Mouse (Mus musculus) CH12.LX (cell line): ENCODE results near the gene Serpinf2. TPM values are rescaled to one million over a fixed set of nuclear protein-coding genes. Genes with fewer than 3 reads are reported as not detected.

Experiments used
- DNase-seq: peaks from one replicate; pipeline ENCODE4 v3.0.0-alpha.2; 2013; ENCODE audit errors: extremely low read depth
- H3K27ac ChIP-seq: 2 replicates; pipeline ENCODE4 v1.5.1; 2012; ENCODE audit warnings: low read depth, mild to moderate bottlenecking, control low read depth, moderate library complexity; ENCODE audit not compliant: insufficient read depth
- H3K27me3 ChIP-seq: replicated peaks from 2 replicates; pipeline ENCODE3; 2012; ENCODE audit warnings: inconsistent platforms
- H3K36me3 ChIP-seq, 2 experiments: replicated peaks in 1 of 2; 2 replicates each; pipeline versions ENCODE3 to v1.6.1; 2012; ENCODE audit warnings: inconsistent platforms in 1 of 2, low read length in 1 of 2, mild to moderate bottlenecking in 1 of 2, mixed read lengths in 1 of 2, moderate library complexity in 1 of 2; ENCODE audit not compliant: control insufficient read depth in 1 of 2, insufficient read depth in 1 of 2
- H3K4me1 ChIP-seq, 2 experiments: 2 replicates each; pipeline ENCODE4 v1.6.1; 2012; ENCODE audit warnings: inconsistent platforms in 1 of 2, moderate library complexity in 1 of 2; ENCODE audit not compliant: insufficient read depth in 2 of 2, control insufficient read depth in 1 of 2
- H3K4me2 ChIP-seq: 2 replicates; pipeline ENCODE4 v1.6.1; 2012; ENCODE audit warnings: low read depth, mild to moderate bottlenecking, control low read depth; ENCODE audit not compliant: poor library complexity, insufficient read depth, severe bottlenecking
- H3K4me3 ChIP-seq, 3 experiments: fragments of 150-350 bp in 1 of 3; sonication (generic) in 1 of 3; replicated peaks in 1 of 3; 2 replicates each; pipeline versions ENCODE3 to v1.5.1; 2011 to 2012; ENCODE audit warnings: low read depth in 2 of 3, low read length in 2 of 3, mild to moderate bottlenecking in 2 of 3, moderate library complexity in 2 of 3, control low read depth in 1 of 3, improper control_type of control experiment in 1 of 3, inconsistent platforms in 1 of 3, mixed read lengths in 1 of 3; ENCODE audit not compliant: poor library complexity in 1 of 3
- H3K79me2 ChIP-seq: replicated peaks from 2 replicates; pipeline ENCODE4 v1.6.1; 2012; ENCODE audit warnings: mild to moderate bottlenecking, moderate library complexity; ENCODE audit not compliant: control insufficient read depth, poor library complexity, insufficient read depth, severe bottlenecking; ENCODE audit errors: extremely low read depth
- H3K9ac ChIP-seq: 2 replicates; pipeline ENCODE4 v1.6.1; 2012; ENCODE audit warnings: low read depth, mild to moderate bottlenecking, control low read depth, moderate library complexity; ENCODE audit not compliant: insufficient read depth
- H3K9me3 ChIP-seq: replicated peaks from 2 replicates; pipeline ENCODE3; 2012; ENCODE audit warnings: low read length, inconsistent platforms, mixed read lengths
- BHLHE40 ChIP-seq: IDR thresholded peaks from 2 replicates; pipeline ENCODE4 v1.6.1; 2011; ENCODE audit warnings: mild to moderate bottlenecking, low read depth, low read length, improper control_type of control experiment
- CHD1 ChIP-seq: IDR thresholded peaks from 2 replicates; pipeline ENCODE4 v1.6.1; 2012; ENCODE audit warnings: low read depth, low read length, improper control_type of control experiment, inconsistent platforms
- CHD2 ChIP-seq: IDR thresholded peaks from 2 replicates; pipeline ENCODE4 v1.6.1; 2011; ENCODE audit warnings: low read length, improper control_type of control experiment
- CTCF ChIP-seq, 2 experiments: IDR thresholded peaks in 1 of 2; conservative IDR thresholded peaks in 1 of 2; 2 replicates each; pipeline ENCODE4 v1.5.1; 2011 to 2012; ENCODE audit warnings: low read depth in 2 of 2, low read length in 2 of 2, improper control_type of control experiment in 1 of 2, inconsistent platforms in 1 of 2, mild to moderate bottlenecking in 1 of 2, moderate library complexity in 1 of 2
- E2F4 ChIP-seq: IDR thresholded peaks from 2 replicates; pipeline ENCODE4 v1.6.1; 2011; ENCODE audit warnings: low read depth, low read length, improper control_type of control experiment; ENCODE audit not compliant: insufficient replicate concordance
- ELF1 ChIP-seq: IDR thresholded peaks from 2 replicates; pipeline ENCODE4 v1.6.1; 2014; ENCODE audit warnings: low read depth, mild to moderate bottlenecking, inconsistent platforms, low read length, improper control_type of control experiment
- EP300 ChIP-seq: IDR thresholded peaks from 2 replicates; pipeline ENCODE4 v1.6.1; 2011; ENCODE audit warnings: low read length, improper control_type of control experiment
- GABPA ChIP-seq: IDR thresholded peaks from 2 replicates; pipeline ENCODE4 v1.6.1; 2012; ENCODE audit warnings: low read depth, low read length, improper control_type of control experiment, inconsistent platforms; ENCODE audit not compliant: insufficient replicate concordance
- HCFC1 ChIP-seq: IDR thresholded peaks from 2 replicates; pipeline ENCODE4 v1.6.1; 2012; ENCODE audit warnings: low read depth, mild to moderate bottlenecking, inconsistent platforms, low read length, improper control_type of control experiment
- IRF4 ChIP-seq: IDR thresholded peaks from 2 replicates; pipeline ENCODE4 v1.6.1; 2014; ENCODE audit warnings: low read depth, mild to moderate bottlenecking, inconsistent platforms, low read length, improper control_type of control experiment
- JUN ChIP-seq: IDR thresholded peaks from 2 replicates; pipeline ENCODE4 v1.6.1; 2011; ENCODE audit warnings: low read depth, mild to moderate bottlenecking, low read length, improper control_type of control experiment, moderate library complexity; ENCODE audit not compliant: insufficient read depth
- JUND ChIP-seq: conservative IDR thresholded peaks from 2 replicates; pipeline ENCODE4 v1.6.1; 2011; ENCODE audit warnings: low read depth, low read length, improper control_type of control experiment
- KAT2A ChIP-seq: IDR thresholded peaks from 2 replicates; pipeline ENCODE4 v1.6.1; 2012; ENCODE audit warnings: low read length, improper control_type of control experiment, inconsistent platforms; ENCODE audit not compliant: insufficient replicate concordance
- MAFK ChIP-seq: IDR thresholded peaks from 2 replicates; pipeline ENCODE4 v1.6.1; 2011; ENCODE audit warnings: low read length, improper control_type of control experiment; ENCODE audit not compliant: insufficient replicate concordance
- MAX ChIP-seq: IDR thresholded peaks from 2 replicates; pipeline ENCODE4 v1.6.1; 2011; ENCODE audit warnings: low read length, improper control_type of control experiment
- MAZ ChIP-seq: IDR thresholded peaks from 2 replicates; pipeline ENCODE4 v1.6.1; 2012; ENCODE audit warnings: low read depth, mild to moderate bottlenecking, inconsistent platforms, low read length, improper control_type of control experiment, moderate library complexity
- MEF2A ChIP-seq: IDR thresholded peaks from 2 replicates; pipeline ENCODE4 v1.6.1; 2014; ENCODE audit warnings: low read depth, mild to moderate bottlenecking, inconsistent platforms, low read length, improper control_type of control experiment, borderline replicate concordance
- MXI1 ChIP-seq: IDR thresholded peaks from 2 replicates; pipeline ENCODE4 v1.6.1; 2011; ENCODE audit warnings: mild to moderate bottlenecking, low read depth, low read length, improper control_type of control experiment
- MYC ChIP-seq: IDR thresholded peaks from 2 replicates; pipeline ENCODE4 v1.6.1; 2011; ENCODE audit warnings: low read depth, mild to moderate bottlenecking, improper control_type of control experiment, low read length
- NELFE ChIP-seq: IDR thresholded peaks from 2 replicates; pipeline ENCODE4 v1.6.1; 2011; ENCODE audit warnings: low read depth, low read length, improper control_type of control experiment
- NRF1 ChIP-seq: IDR thresholded peaks from 2 replicates; pipeline ENCODE4 v1.6.1; 2014; ENCODE audit warnings: low read depth, mild to moderate bottlenecking, inconsistent platforms, low read length, improper control_type of control experiment, moderate library complexity
- PAX5 ChIP-seq: IDR thresholded peaks from 2 replicates; pipeline ENCODE4 v1.6.1; 2012; ENCODE audit warnings: low read length, inconsistent platforms, mixed read lengths
- POLR2A ChIP-seq: IDR thresholded peaks from 2 replicates; pipeline ENCODE4 v1.6.1; 2011; ENCODE audit warnings: low read depth, mild to moderate bottlenecking, improper control_type of control experiment, low read length
- RAD21 ChIP-seq: IDR thresholded peaks from 2 replicates; pipeline ENCODE4 v1.6.1; 2011; ENCODE audit warnings: low read depth, mild to moderate bottlenecking, low read length, improper control_type of control experiment, moderate library complexity
- RCOR1 ChIP-seq: conservative IDR thresholded peaks from 2 replicates; pipeline ENCODE4 v1.6.1; 2012; ENCODE audit warnings: low read depth, mild to moderate bottlenecking, inconsistent platforms, low read length, improper control_type of control experiment
- SIN3A ChIP-seq: IDR thresholded peaks from 2 replicates; pipeline ENCODE4 v1.6.1; 2012; ENCODE audit warnings: low read length, improper control_type of control experiment, inconsistent platforms
- TBP ChIP-seq: conservative IDR thresholded peaks from 2 replicates; pipeline ENCODE4 v1.6.1; 2011; ENCODE audit warnings: low read depth, low read length, improper control_type of control experiment
- TCF12 ChIP-seq: IDR thresholded peaks from 2 replicates; pipeline ENCODE4 v1.6.1; 2014; ENCODE audit warnings: low read depth, mild to moderate bottlenecking, inconsistent platforms, low read length, improper control_type of control experiment
- UBTF ChIP-seq: IDR thresholded peaks from 2 replicates; pipeline ENCODE4 v1.6.1; 2012; ENCODE audit warnings: low read depth, mild to moderate bottlenecking, inconsistent platforms, low read length, improper control_type of control experiment, moderate library complexity
- USF1 ChIP-seq: IDR thresholded peaks from 2 replicates; pipeline ENCODE4 v1.6.1; 2014; ENCODE audit warnings: low read depth, mild to moderate bottlenecking, inconsistent platforms, low read length, improper control_type of control experiment
- USF2 ChIP-seq: conservative IDR thresholded peaks from 2 replicates; pipeline ENCODE4 v1.6.1; 2011; ENCODE audit warnings: low read depth, low read length, improper control_type of control experiment
- ZC3H11A ChIP-seq: IDR thresholded peaks from 2 replicates; pipeline ENCODE4 v1.6.1; 2012; ENCODE audit warnings: low read depth, mild to moderate bottlenecking, inconsistent platforms, low read length, improper control_type of control experiment
- ZKSCAN1 ChIP-seq: IDR thresholded peaks from 2 replicates; pipeline ENCODE4 v1.6.1; 2012; ENCODE audit warnings: low read depth, inconsistent platforms, low read length, improper control_type of control experiment, borderline replicate concordance
- ZMIZ1 ChIP-seq: IDR thresholded peaks from 2 replicates; pipeline ENCODE4 v1.6.1; 2012; ENCODE audit warnings: low read depth, mild to moderate bottlenecking, inconsistent platforms, low read length, improper control_type of control experiment
- ZNF384 ChIP-seq: IDR thresholded peaks from 2 replicates; pipeline ENCODE4 v1.6.1; 2012; ENCODE audit warnings: low read depth, low read length, improper control_type of control experiment, inconsistent platforms
- dilution Hi-C: fragments of 300-500 bp; cut with MboI; formaldehyde crosslinking; loops from 2 replicates; pipeline ENCODE4 v1.14.3; 2020; ENCODE audit warnings: low sequenced_read_pairs; ENCODE audit not compliant: extremely low pct_unique_long_range_greater_than_20kb, extremely low pct_ligation_motif_present
- in situ Hi-C: fragments of 300-500 bp; cut with MboI; formaldehyde crosslinking; loops from 3 replicates; pipeline ENCODE4 v1.14.3; 2019; ENCODE audit warnings: low sequenced_read_pairs, low pct_ligation_motif_present, low pct_unique_long_range_greater_than_20kb, mixed read lengths
- polyA plus RNA-seq: library from polyadenylated mRNA; unstranded; fragments of >175 nt; gene quantifications from 2 replicates; pipeline ENCODE4 v1.2.1, GENCODE M21; 2012; ENCODE audit warnings: low read depth; ENCODE audit not compliant: insufficient read length
- total RNA-seq, 2 experiments: library from RNA; depleted of rRNA; stranded (reverse); fragments of 300-350 nt in 1 of 2; fragments of >200 nt in 1 of 2; gene quantifications; 2 replicates each; pipeline ENCODE4 v1.2.3; 2012 to 2014

The Serpinf2 gene
- total and polyA plus RNA-seq, 3 experiments: 0.08 to 0.26 TPM; not detected in 1

GRCm38 (mm10) chr11:75415994-75416393 lies 23.4 kb downstream of the Serpinf2 start (continued):
- TF ChIP-seq KAT2A (no peak), RCOR1 (no peak), MXI1 (0 out of 2 replicates have a peak, but pooled peaks have one; percentile 33), JUN (peak; percentile 46; the same call in 1 of the 2 replicates), ZKSCAN1 (no peak), HCFC1 (peak; percentile 49), BHLHE40 (no peak), POLR2A (peak; percentile 64; the same call in 1 of the 2 replicates), ZMIZ1 (no peak), EP300 (peak; percentile 68), MYC (no peak; the same call in 1 of the 2 replicates), RAD21 (no peak), CHD2 (no peak), ELF1 (peak; percentile 32; the same call in 1 of the 2 replicates)

- peak overlapping the region; percentile 10 for H3K4me2 ChIP-seq
- H3K27ac ChIP-seq: peak overlapping the region; percentile 39; the same call in 1 of the 2 replicates
- H3K4me3 ChIP-seq: peak overlapping the region in 1 of 3 experiments; percentile 57
- H3K36me3 ChIP-seq: peaks cover 0 to 18% of the 10 kb centered on the region in 2 experiments
- H3K27me3 ChIP-seq: no peaks in the 10 kb centered on the region
- no peaks in the 10 kb centered on the region for H3K79me2 ChIP-seq
- DNase-seq: peak; percentile 79
- H3K4me1 ChIP-seq: peaks cover 48 to 82% of the 10 kb centered on the region in 2 experiments
- H3K9me3 ChIP-seq: no peaks in the 10 kb centered on the region
- H3K9ac ChIP-seq: peak overlapping the region; percentile 11
- dilution Hi-C loops (no loop called here), in situ Hi-C loops (no loop called here)
- TF ChIP-seq NELFE (no peak), TCF12 (peak; percentile 55; the same call in 1 of the 2 replicates), ELF1 (0 out of 2 replicates have a peak, but pooled peaks have one; percentile 35), MYC (no peak), NRF1 (no peak), ZMIZ1 (peak; percentile 39; the same call in 1 of the 2 replicates), KAT2A (no peak), MEF2A (no peak), JUND (no peak), EP300 (peak; percentile 80), IRF4 (peak; percentile 89), PAX5 (no peak), ZKSCAN1 (no peak), USF1 (no peak), MXI1 (peak; percentile 3; the same call in 1 of the 2 replicates), USF2 (no peak), ZC3H11A (no peak), JUN (no peak), ZNF384 (no peak), MAZ (no peak), CHD1 (no peak), POLR2A (no peak), TBP (no peak), RCOR1 (0 out of 2 replicates have a peak, but pooled peaks have one; percentile 7), CTCF (conservative IDR thresholded peaks at IDR 0.05 in 1 of 2, IDR thresholded peaks at IDR 0.05 in 1 of 2; ENCODE audit: low read depth in 2 of 2, low read length in 2 of 2) (no peak), GABPA (no peak), HCFC1 (peak; percentile 24; the same call in 1 of the 2 replicates), MAFK (0 out of 2 replicates have a peak, but pooled peaks have one; percentile 25), CHD2 (no peak; the same call in 1 of the 2 replicates), MAX (0 out of 2 replicates have a peak, but pooled peaks have one; percentile 42), E2F4 (no peak), UBTF (no peak), SIN3A (peak; percentile 35), RAD21 (no peak)
Measured at GRCm38 (mm10) chr11:75415096-75415495, 24.3 kb downstream of the Serpinf2 start.
